Mouse (Mus musculus): ENCODE measurements around the gene Pdcd5. TPM values are rescaled to one million over a fixed set of nuclear protein-coding genes. Genes with fewer than 3 reads are reported as not detected.
A peak's percentile ranks its signal among the peaks of the same experiment; 100 is the strongest.

The Pdcd5 gene
- polyA plus RNA-seq, 1 experiment from 2014 or later, result 313 TPM

GRCm38 (mm10) chr7:35602766-35603165, 44.6 kb downstream of the Pdcd5 start:
- 97% methylated on average over 5 of the region's 5 CpGs for WGBS
- Histone ChIP-seq H3K36me3 (replicated peaks; ENCODE audit: control insufficient read depth, insufficient read depth, low read depth, low read length) (no peaks in the 10 kb centered on the region; the same call in 1 of the 2 replicates), H3K4me1 (ENCODE audit: control insufficient read depth, insufficient read depth, low read length) (no peaks in the 10 kb centered on the region)

GRCm38 (mm10) chr7:35601106-35601505, 46.2 kb downstream of the Pdcd5 start:
- no peak overlapping the region for H3K4me2 ChIP-seq (ENCODE audit: low read depth, low read length)
- no peaks in the 10 kb centered on the region for H3K9me3 ChIP-seq (replicated peaks; ENCODE audit: control insufficient read depth, low read length)
- H3K4me1 ChIP-seq (ENCODE audit: control insufficient read depth, insufficient read depth, low read length), result no peaks in the 10 kb centered on the region
- DNase-seq (ENCODE audit: low spot score), result no peak
- H3K27ac ChIP-seq (replicated peaks; ENCODE audit: low read depth, low read length), result no peak overlapping the region
- no peaks in the 10 kb centered on the region for H3K27me3 ChIP-seq (ENCODE audit: control insufficient read depth, insufficient read depth, low read length)
- no peaks in the 10 kb centered on the region; the same call in 1 of the 2 replicates for H3K36me3 ChIP-seq (replicated peaks; ENCODE audit: control insufficient read depth, insufficient read depth, low read depth, low read length)
- WGBS, result 88% methylated on average over 6 of the region's 6 CpGs
- no peak overlapping the region for H3K9ac ChIP-seq (replicated peaks; ENCODE audit: low read length)
- ATAC-seq (replicated peaks; ENCODE audit: insufficient number of reproducible peaks, low FRiP score, low TSS enrichment, low read depth), result no peak
- no peak overlapping the region for H3K4me3 ChIP-seq (ENCODE audit: low read depth, low read length)

More at GRCm38 (mm10) chr7:35602766-35603165, 44.6 kb downstream of the Pdcd5 start:
- no peaks in the 10 kb centered on the region for H3K9me3 ChIP-seq (replicated peaks; ENCODE audit: control insufficient read depth, low read length)
- H3K27ac ChIP-seq (replicated peaks; ENCODE audit: low read depth, low read length), result no peak overlapping the region
- H3K4me2 ChIP-seq (ENCODE audit: low read depth, low read length), result no peak overlapping the region
- H3K9ac ChIP-seq (replicated peaks; ENCODE audit: low read length), result no peak overlapping the region
- no peaks in the 10 kb centered on the region for H3K27me3 ChIP-seq (ENCODE audit: control insufficient read depth, insufficient read depth, low read length)
- no peak overlapping the region for H3K4me3 ChIP-seq (ENCODE audit: low read depth, low read length)
- ATAC-seq (replicated peaks; ENCODE audit: insufficient number of reproducible peaks, low FRiP score, low TSS enrichment, low read depth) (no peak), DNase-seq (ENCODE audit: low spot score) (no peak)

- Histone ChIP-seq H3K4me2 (ENCODE audit: low read depth, low read length) (no peak overlapping the region), H3K4me3 (ENCODE audit: low read depth, low read length) (no peak overlapping the region), H3K27ac (replicated peaks; ENCODE audit: low read depth, low read length) (no peak overlapping the region), H3K9ac (replicated peaks; ENCODE audit: low read length) (no peak overlapping the region), H3K36me3 (replicated peaks; ENCODE audit: control insufficient read depth, insufficient read depth, low read depth, low read length) (no peaks in the 10 kb centered on the region; the same call in 1 of the 2 replicates), H3K4me1 (ENCODE audit: control insufficient read depth, insufficient read depth, low read length) (no peaks in the 10 kb centered on the region), H3K27me3 (ENCODE audit: control insufficient read depth, insufficient read depth, low read length) (no peaks in the 10 kb centered on the region), H3K9me3 (replicated peaks; ENCODE audit: control insufficient read depth, low read length) (no peaks in the 10 kb centered on the region)
- DNase-seq (ENCODE audit: low spot score), result peak; percentile 9
- WGBS, result 87% methylated on average over 10 of the region's 10 CpGs
- ATAC-seq (replicated peaks; ENCODE audit: insufficient number of reproducible peaks, low FRiP score, low TSS enrichment, low read depth), result no peak
These were observed 47.3 kb downstream of the Pdcd5 start for GRCm38 (mm10) chr7:35600031-35600430.

- DNase-seq (ENCODE audit: low spot score) (no peak), ATAC-seq (replicated peaks; ENCODE audit: insufficient number of reproducible peaks, low FRiP score, low TSS enrichment, low read depth) (no peak)
- Histone ChIP-seq H3K9me3 (replicated peaks; ENCODE audit: control insufficient read depth, low read length) (no peaks in the 10 kb centered on the region), H3K36me3 (replicated peaks; ENCODE audit: control insufficient read depth, insufficient read depth, low read depth, low read length) (no peaks in the 10 kb centered on the region; the same call in 1 of the 2 replicates), H3K27me3 (ENCODE audit: control insufficient read depth, insufficient read depth, low read length) (no peaks in the 10 kb centered on the region), H3K4me2 (ENCODE audit: low read depth, low read length) (no peak overlapping the region), H3K27ac (replicated peaks; ENCODE audit: low read depth, low read length) (no peak overlapping the region), H3K4me3 (ENCODE audit: low read depth, low read length) (no peak overlapping the region), H3K4me1 (ENCODE audit: control insufficient read depth, insufficient read depth, low read length) (no peaks in the 10 kb centered on the region), H3K9ac (replicated peaks; ENCODE audit: low read length) (no peak overlapping the region)
- 91% methylated on average over 9 of the region's 9 CpGs for WGBS
These were observed 47.8 kb downstream of the Pdcd5 start for GRCm38 (mm10) chr7:35599492-35599891.

- Histone ChIP-seq H3K4me2 (ENCODE audit: low read depth, low read length) (no peak overlapping the region), H3K9me3 (replicated peaks; ENCODE audit: control insufficient read depth, low read length) (no peaks in the 10 kb centered on the region), H3K27ac (replicated peaks; ENCODE audit: low read depth, low read length) (no peak overlapping the region), H3K4me3 (ENCODE audit: low read depth, low read length) (no peak overlapping the region), H3K9ac (replicated peaks; ENCODE audit: low read length) (no peak overlapping the region), H3K36me3 (replicated peaks; ENCODE audit: control insufficient read depth, insufficient read depth, low read depth, low read length) (no peaks in the 10 kb centered on the region; the same call in 1 of the 2 replicates), H3K4me1 (ENCODE audit: control insufficient read depth, insufficient read depth, low read length) (no peaks in the 10 kb centered on the region), H3K27me3 (ENCODE audit: control insufficient read depth, insufficient read depth, low read length) (no peaks in the 10 kb centered on the region)
- no peak for DNase-seq (ENCODE audit: low spot score)
- WGBS, result 85% methylated on average over 5 of the region's 5 CpGs
- no peak for ATAC-seq (replicated peaks; ENCODE audit: insufficient number of reproducible peaks, low FRiP score, low TSS enrichment, low read depth)
These were observed 53.0 kb downstream of the Pdcd5 start for GRCm38 (mm10) chr7:35594311-35594710.

Other genes starting within 250 kb of the Pdcd5 start
- gene Slc7a9, start 198.7 kb downstream of the Pdcd5 start, polyA plus RNA-seq (2014; fragmentation: Nextera tagmentation; extraction: Ambion mirVana), result 0.70 TPM in 1 of 2 replicates, not detected in the other
- gene Tdrd12, start 109.8 kb downstream of the Pdcd5 start, polyA plus RNA-seq (2014; fragmentation: Nextera tagmentation; extraction: Ambion mirVana), result 0.48 TPM in 1 of 2 replicates, not detected in the other
- gene Nudt19, start 91.2 kb downstream of the Pdcd5 start, polyA plus RNA-seq (2014; fragmentation: Nextera tagmentation; extraction: Ambion mirVana), result 49.1 TPM in 2 replicates
- 0.07 and 0.14 TPM in 2 replicates for gene Rgs9bp, start 61.9 kb downstream of the Pdcd5 start, polyA plus RNA-seq (2014; fragmentation: Nextera tagmentation; extraction: Ambion mirVana)
- 31.5 and 36.4 TPM in 2 replicates for gene Ankrd27, start 61.3 kb downstream of the Pdcd5 start, polyA plus RNA-seq (2014; fragmentation: Nextera tagmentation; extraction: Ambion mirVana)
- 39.2 and 39.5 TPM in 2 replicates for gene Dpy19l3, start 106.9 kb upstream of the Pdcd5 start, polyA plus RNA-seq (2014; fragmentation: Nextera tagmentation; extraction: Ambion mirVana)
- 15.4 and 18.1 TPM in 2 replicates for gene Zfp507, start 155.5 kb upstream of the Pdcd5 start, polyA plus RNA-seq (2014; fragmentation: Nextera tagmentation; extraction: Ambion mirVana)

All from embryonic facial prominence, embryonic 11.5 days (tissue).